Mouse (Mus musculus) G1E (cell line): ENCODE measurements around the gene Nktr. TPM values are rescaled to one million over a fixed set of nuclear protein-coding genes. Genes with fewer than 3 reads are reported as not detected.

Source experiments
- ATAC-seq: 2 replicates; pipeline ENCODE4 v1.8.0; 2016; ENCODE audit warnings: mild to moderate bottlenecking; ENCODE audit not compliant: insufficient number of reproducible peaks, poor library complexity, low FRiP score, severe bottlenecking; ENCODE audit errors: extremely low read depth
- DNase-seq: peaks from one replicate; pipeline ENCODE4 v3.0.0; 2012; ENCODE audit warnings: low spot score
- H3K27me3 ChIP-seq: 2 replicates; pipeline ENCODE4 v1.6.1; 2012; ENCODE audit warnings: mild to moderate bottlenecking, low read length, inconsistent platforms; ENCODE audit not compliant: insufficient read depth
- H3K36me3 ChIP-seq: replicated peaks from 2 replicates; pipeline ENCODE3; 2012; ENCODE audit warnings: mild to moderate bottlenecking, inconsistent platforms
- H3K4me1 ChIP-seq: 2 replicates; pipeline ENCODE4 v1.6.1; 2012; ENCODE audit warnings: low read depth, low read length, inconsistent platforms, mixed read lengths; ENCODE audit not compliant: insufficient read depth
- H3K4me3 ChIP-seq: 2 replicates; pipeline ENCODE4 v1.5.1; 2012; ENCODE audit warnings: low read depth, mild to moderate bottlenecking, inconsistent platforms, low read length, moderate library complexity, mixed read lengths
- H3K9me3 ChIP-seq: replicated peaks from 2 replicates; pipeline ENCODE4 v1.6.1; 2012; ENCODE audit warnings: inconsistent platforms
- CTCF ChIP-seq: IDR thresholded peaks from 2 replicates; pipeline ENCODE4 v1.5.1; 2012; ENCODE audit warnings: low read depth, low read length, inconsistent platforms, mixed read lengths
- GATA1 ChIP-seq: IDR thresholded peaks from 2 replicates; pipeline ENCODE4 v1.6.1; 2012; ENCODE audit warnings: borderline replicate concordance, low read length, inconsistent platforms, mixed read lengths
- GATA2 ChIP-seq: IDR thresholded peaks from 2 replicates; pipeline ENCODE4 v1.6.1; 2012; ENCODE audit warnings: low read depth, low read length, inconsistent platforms, borderline replicate concordance
- POLR2AphosphoS5 ChIP-seq: IDR thresholded peaks from 2 replicates; pipeline ENCODE4 v1.6.1; 2012; ENCODE audit warnings: low read depth, low read length, inconsistent platforms; ENCODE audit not compliant: insufficient replicate concordance
- TAL1 ChIP-seq: conservative IDR thresholded peaks from 2 replicates; pipeline ENCODE4 v1.6.1; 2012; ENCODE audit warnings: low read depth, low read length, inconsistent platforms, mixed read lengths
- polyA plus RNA-seq: library from polyadenylated mRNA; stranded (reverse); fragments of >175 nt; gene quantifications from 2 replicates; pipeline ENCODE4 v1.2.3, GENCODE M21; 2012
- total RNA-seq, 2 experiments: library from RNA; stranded (forward) in 1 of 2; stranded (reverse) in 1 of 2; fragments of 200-1000 nt in 1 of 2; fragments of >200 nt in 1 of 2; fragmentation: Nextera tagmentation in 1 of 2; gene quantifications; 2 replicates each; pipeline ENCODE4 v1.2.3; 2014 to 2017

The Nktr gene
- total and polyA plus RNA-seq, 3 experiments = 33.2 to 339 (median 135) TPM

- ATAC-seq (no peak), DNase-seq (no peak)
- no peaks in the 10 kb centered on the region for H3K9me3 ChIP-seq
- H3K4me1 ChIP-seq = no peaks in the 10 kb centered on the region
- H3K27me3 ChIP-seq = peaks cover 8% of the 10 kb centered on the region; the same call in 1 of the 2 replicates
- TF ChIP-seq POLR2AphosphoS5 = no peak
- no peak for TF ChIP-seq GATA2
- TF ChIP-seq GATA1 = no peak
- TF ChIP-seq CTCF = no peak
- TF ChIP-seq TAL1 = no peak
- H3K4me3 ChIP-seq = no peak overlapping the region
- no peaks in the 10 kb centered on the region for H3K36me3 ChIP-seq
These were observed 76.1 kb downstream of the Nktr start for GRCm38 (mm10) chr9:121794972-121795539.

- no peaks in the 10 kb centered on the region for H3K4me1 ChIP-seq
- ATAC-seq (no peak), DNase-seq (no peak)
- H3K36me3 ChIP-seq = no peaks in the 10 kb centered on the region
- H3K4me3 ChIP-seq = no peak overlapping the region
- no peak for TF ChIP-seq GATA2
- TF ChIP-seq GATA1 = no peak
- TF ChIP-seq POLR2AphosphoS5 = no peak
- no peak for TF ChIP-seq CTCF
- no peak for TF ChIP-seq TAL1
- peaks cover 12% of the 10 kb centered on the region; the same call in 1 of the 2 replicates for H3K27me3 ChIP-seq
- H3K9me3 ChIP-seq = no peaks in the 10 kb centered on the region
These were observed 78.8 kb downstream of the Nktr start for GRCm38 (mm10) chr9:121797722-121798121.

GRCm38 (mm10) chr9:121798887-121799520, 80.0 kb downstream of the Nktr start:
- Histone ChIP-seq H3K27me3 (peaks cover 12% of the 10 kb centered on the region; the same call in 1 of the 2 replicates), H3K4me1 (no peaks in the 10 kb centered on the region)
- TF ChIP-seq GATA2 (no peak), GATA1 (no peak), POLR2AphosphoS5 (no peak), CTCF (no peak), TAL1 (no peak)

GRCm38 (mm10) chr9:121802747-121803146, 83.8 kb downstream of the Nktr start:
- Histone ChIP-seq H3K4me3 (no peak overlapping the region), H3K27me3 (peaks cover 12% of the 10 kb centered on the region; the same call in 1 of the 2 replicates), H3K9me3 (no peaks in the 10 kb centered on the region), H3K4me1 (no peaks in the 10 kb centered on the region), H3K36me3 (no peaks in the 10 kb centered on the region)
- TF ChIP-seq POLR2AphosphoS5 (no peak), TAL1 (no peak), GATA1 (no peak), CTCF (no peak), GATA2 (no peak)
- ATAC-seq (no peak), DNase-seq (no peak)

More at GRCm38 (mm10) chr9:121798887-121799520, 80.0 kb downstream of the Nktr start:
- H3K9me3 ChIP-seq = no peaks in the 10 kb centered on the region
- no peaks in the 10 kb centered on the region for H3K36me3 ChIP-seq
- ATAC-seq (no peak; the same call in 1 of the 2 replicates), DNase-seq (no peak)
- H3K4me3 ChIP-seq = no peak overlapping the region

Other genes with a start within 250 kb of the Nktr start
- gene Cck, start 223.5 kb upstream of the Nktr start, total RNA-seq (2014; fragmentation: Nextera tagmentation) = not detected in 2 replicates
- gene Cck, start 223.5 kb upstream of the Nktr start, total RNA-seq (2017) = not detected in 2 replicates
- not detected in 2 replicates for gene Cck, start 223.5 kb upstream of the Nktr start, polyA plus RNA-seq
- gene Lyzl4, start 77.1 kb upstream of the Nktr start, total RNA-seq (2014; fragmentation: Nextera tagmentation) = not detected in 2 replicates
- gene Lyzl4, start 77.1 kb upstream of the Nktr start, total RNA-seq (2017) = not detected in 2 replicates
- not detected in 2 replicates for gene Lyzl4, start 77.1 kb upstream of the Nktr start, polyA plus RNA-seq
- not detected in 2 replicates for gene Vipr1, start 76.5 kb upstream of the Nktr start, total RNA-seq (2014; fragmentation: Nextera tagmentation)
- under 0.01 and 0.52 TPM in 2 replicates for gene Vipr1, start 76.5 kb upstream of the Nktr start, total RNA-seq (2017)
- not detected in 2 replicates for gene Vipr1, start 76.5 kb upstream of the Nktr start, polyA plus RNA-seq
- gene Sec22c, start 13.7 kb upstream of the Nktr start, total RNA-seq (2014; fragmentation: Nextera tagmentation) = 4.1 and 4.7 TPM in 2 replicates
- 3.0 and 3.6 TPM in 2 replicates for gene Sec22c, start 13.7 kb upstream of the Nktr start, total RNA-seq (2017)
- 3.3 and 4.8 TPM in 2 replicates for gene Sec22c, start 13.7 kb upstream of the Nktr start, polyA plus RNA-seq
- gene Ss18l2, start 8.8 kb upstream of the Nktr start, total RNA-seq (2014; fragmentation: Nextera tagmentation) = 12.9 and 19.0 TPM in 2 replicates
- gene Ss18l2, start 8.8 kb upstream of the Nktr start, total RNA-seq (2017) = 39.7 and 52.8 TPM in 2 replicates
- 7.1 and 9.7 TPM in 2 replicates for gene Ss18l2, start 8.8 kb upstream of the Nktr start, polyA plus RNA-seq
- not detected in 2 replicates for gene Zfp651, start 40.2 kb downstream of the Nktr start, total RNA-seq (2014; fragmentation: Nextera tagmentation)
- gene Zfp651, start 40.2 kb downstream of the Nktr start, total RNA-seq (2017) = 0.05 and 0.12 TPM in 2 replicates
- gene Zfp651, start 40.2 kb downstream of the Nktr start, polyA plus RNA-seq = 0.07 and 0.08 TPM in 2 replicates
- not detected in 2 replicates for gene Klhl40, start 58.4 kb downstream of the Nktr start, total RNA-seq (2014; fragmentation: Nextera tagmentation)
- gene Klhl40, start 58.4 kb downstream of the Nktr start, total RNA-seq (2017) = not detected in 2 replicates
- gene Klhl40, start 58.4 kb downstream of the Nktr start, polyA plus RNA-seq = not detected in 2 replicates
- not detected in 2 replicates for gene Hhatl, start 73.3 kb downstream of the Nktr start, total RNA-seq (2014; fragmentation: Nextera tagmentation)
- not detected in 2 replicates for gene Hhatl, start 73.3 kb downstream of the Nktr start, total RNA-seq (2017)
- gene Hhatl, start 73.3 kb downstream of the Nktr start, polyA plus RNA-seq = not detected in 2 replicates
- gene Ccdc13, start 120.3 kb downstream of the Nktr start, total RNA-seq (2014; fragmentation: Nextera tagmentation) = not detected in 2 replicates
- 0.33 TPM in 1 of 2 replicates, not detected in the other for gene Ccdc13, start 120.3 kb downstream of the Nktr start, total RNA-seq (2017)
- 0.09 TPM in 1 of 2 replicates, not detected in the other for gene Ccdc13, start 120.3 kb downstream of the Nktr start, polyA plus RNA-seq
- gene Higd1a, start 139.2 kb downstream of the Nktr start, total RNA-seq (2014; fragmentation: Nextera tagmentation) = 45.8 and 54.5 TPM in 2 replicates
- 114 and 136 TPM in 2 replicates for gene Higd1a, start 139.2 kb downstream of the Nktr start, total RNA-seq (2017)
- gene Higd1a, start 139.2 kb downstream of the Nktr start, polyA plus RNA-seq = 71.6 and 73.3 TPM in 2 replicates
- gene Ackr2, start 179.2 kb downstream of the Nktr start, total RNA-seq (2014; fragmentation: Nextera tagmentation) = not detected in 2 replicates
- 0.11 and 0.12 TPM in 2 replicates for gene Ackr2, start 179.2 kb downstream of the Nktr start, total RNA-seq (2017)
- gene Ackr2, start 179.2 kb downstream of the Nktr start, polyA plus RNA-seq = not detected in 2 replicates
- gene Cyp8b1, start 197.1 kb downstream of the Nktr start, total RNA-seq (2014; fragmentation: Nextera tagmentation) = not detected in 2 replicates
- gene Cyp8b1, start 197.1 kb downstream of the Nktr start, total RNA-seq (2017) = 0.12 TPM in 1 of 2 replicates, not detected in the other
- not detected in 2 replicates for gene Cyp8b1, start 197.1 kb downstream of the Nktr start, polyA plus RNA-seq
- gene Fam198a, start 231.8 kb downstream of the Nktr start, total RNA-seq (2014; fragmentation: Nextera tagmentation) = not detected in 2 replicates
- 0.17 TPM in 1 of 2 replicates, not detected in the other for gene Fam198a, start 231.8 kb downstream of the Nktr start, total RNA-seq (2017)
- gene Fam198a, start 231.8 kb downstream of the Nktr start, polyA plus RNA-seq = not detected in 2 replicates